Mouse (Mus musculus) cerebellum, adult 2 months (tissue): ENCODE data around the gene Fhad1.

Experiments used
- CTCF ChIP-seq: fragments of 200-500 bp; IDR thresholded peaks from 2 replicates; pipeline ENCODE4 v1.5.1; 2011; ENCODE audit warnings: low read depth, mild to moderate bottlenecking, control low read depth, low read length, moderate library complexity, borderline replicate concordance; ENCODE audit not compliant: insufficient read depth
- POLR2A ChIP-seq: fragments of 200-500 bp; IDR thresholded peaks from 2 replicates; pipeline ENCODE4 v1.6.1; 2011; ENCODE audit warnings: low read length, control low read depth, borderline replicate concordance; ENCODE audit not compliant: insufficient read depth

- TF ChIP-seq POLR2A (no peak), CTCF (no peak)
These were observed 141.9 kb downstream of the Fhad1 start for GRCm38 (mm10) chr4:141872977-141873376.
